In genomic region chr7:120865100-120865499, GRCm38 (mm10) we compare ENCODE assay signal across 8 mouse cellular contexts. TPM values are rescaled to one million over a fixed set of nuclear protein-coding genes. Genes with fewer than 3 reads are reported as not detected.
DNase-seq lines count a peak whose midpoint lies in the region; ATAC-seq lines count a peak whose summit lies in the region.

No protein-coding gene starts in this region.

- no peaks in the 10 kb centered on the region for H3K27me3 ChIP-seq in embryonic facial prominence, embryonic 15.5 days
- no peaks in the 10 kb centered on the region for H3K27me3 ChIP-seq in limb, embryonic 13.5 days
- H3K27me3 ChIP-seq in midbrain, embryonic 12.5 days: no peaks in the 10 kb centered on the region
- H3K27me3 ChIP-seq in stomach, embryonic 16.5 days (ENCODE audit: control insufficient read depth, insufficient read depth, low read length): no peaks in the 10 kb centered on the region

- H3K27ac ChIP-seq in embryonic facial prominence, embryonic 15.5 days (replicated peaks): peak overlapping the region; percentile 79
- H3K27ac ChIP-seq in limb, embryonic 13.5 days: no peak overlapping the region; the same call in 1 of the 2 replicates
- H3K27ac ChIP-seq in midbrain, embryonic 12.5 days (replicated peaks): peak overlapping the region; percentile 69; the same call in 1 of the 2 replicates
- H3K27ac ChIP-seq in stomach, embryonic 16.5 days (ENCODE audit: low read length): peak overlapping the region; percentile 97

- peak overlapping the region; percentile 18; the same call in 1 of the 2 replicates for H3K4me2 ChIP-seq in embryonic facial prominence, embryonic 15.5 days (replicated peaks)
- H3K4me2 ChIP-seq in limb, embryonic 13.5 days (replicated peaks): peak overlapping the region; percentile 31
- peak overlapping the region; percentile 19; the same call in 1 of the 2 replicates for H3K4me2 ChIP-seq in midbrain, embryonic 12.5 days (replicated peaks)
- peak overlapping the region; percentile 43 for H3K4me2 ChIP-seq in stomach, embryonic 16.5 days (ENCODE audit: low read depth, low read length)

- no peak overlapping the region for H3K4me3 ChIP-seq in embryonic facial prominence, embryonic 15.5 days (replicated peaks)
- H3K4me3 ChIP-seq in limb, embryonic 13.5 days: no peak overlapping the region
- H3K4me3 ChIP-seq in midbrain, embryonic 12.5 days: no peak overlapping the region
- H3K4me3 ChIP-seq in stomach, embryonic 16.5 days (replicated peaks; ENCODE audit: low read length): no peak overlapping the region

- DNase-seq in heart, adult 11 months: peak; percentile 96
- DNase-seq in heart, postnatal 25 days (ENCODE audit: low spot score): no peak
- DNase-seq in heart, postnatal 36 days: peak; percentile 52 to 54

- H3K36me3 ChIP-seq in embryonic facial prominence, embryonic 15.5 days: peaks cover under 1% of the 10 kb centered on the region
- no peaks in the 10 kb centered on the region for H3K36me3 ChIP-seq in limb, embryonic 13.5 days
- H3K36me3 ChIP-seq in midbrain, embryonic 12.5 days: peaks cover 2% of the 10 kb centered on the region; the same call in 1 of the 2 replicates
- H3K36me3 ChIP-seq in stomach, embryonic 16.5 days (ENCODE audit: control insufficient read depth, insufficient read depth, low read length): no peaks in the 10 kb centered on the region

- H3K9me3 ChIP-seq in embryonic facial prominence, embryonic 15.5 days (replicated peaks): no peaks in the 10 kb centered on the region
- no peaks in the 10 kb centered on the region for H3K9me3 ChIP-seq in limb, embryonic 13.5 days
- H3K9me3 ChIP-seq in midbrain, embryonic 12.5 days: no peaks in the 10 kb centered on the region
- no peaks in the 10 kb centered on the region for H3K9me3 ChIP-seq in stomach, embryonic 16.5 days (replicated peaks; ENCODE audit: control insufficient read depth, low read length)

- peak; percentile 81 for ATAC-seq in embryonic facial prominence, embryonic 15.5 days (ENCODE audit: insufficient number of reproducible peaks, low FRiP score, low TSS enrichment, low read depth)
- ATAC-seq in limb, embryonic 13.5 days (ENCODE audit: low FRiP score, low read depth): peak; percentile 71
- peak; percentile 89 for ATAC-seq in midbrain, embryonic 12.5 days (ENCODE audit: low FRiP score, low read depth)
- ATAC-seq in stomach, embryonic 16.5 days (ENCODE audit: insufficient read depth, low FRiP score): peak; percentile 93
- no peak for ATAC-seq in activated CD4-positive, CD25-positive, alpha-beta regulatory T cell, adult 4 months

- H3K9ac ChIP-seq in embryonic facial prominence, embryonic 15.5 days: no peak overlapping the region
- no peak overlapping the region for H3K9ac ChIP-seq in limb, embryonic 13.5 days
- H3K9ac ChIP-seq in midbrain, embryonic 12.5 days (replicated peaks): no peak overlapping the region
- no peak overlapping the region for H3K9ac ChIP-seq in stomach, embryonic 16.5 days (ENCODE audit: low read length)

- intact Hi-C loops in heart, postnatal 25 days (cut with DNase I): loop anchor here (2.0 kb wide), 1 partner anchor 20 kb away; no protein-coding TSS in a partner anchor
- intact Hi-C loops in heart, postnatal 36 days (cut with DNase I): no loop called here

- H3K4me1 ChIP-seq in embryonic facial prominence, embryonic 15.5 days: peaks cover 77% of the 10 kb centered on the region
- peaks cover 90% of the 10 kb centered on the region for H3K4me1 ChIP-seq in limb, embryonic 13.5 days
- H3K4me1 ChIP-seq in midbrain, embryonic 12.5 days: peaks cover 56% of the 10 kb centered on the region
- peaks cover 86% of the 10 kb centered on the region for H3K4me1 ChIP-seq in stomach, embryonic 16.5 days (ENCODE audit: control insufficient read depth, insufficient read depth, low read length)

- 6% methylated on average over 7 of the region's 7 CpGs for WGBS in embryonic facial prominence, embryonic 15.5 days
- 6% methylated on average over 7 of the region's 7 CpGs for WGBS in limb, embryonic 13.5 days
- 9% methylated on average over 7 of the region's 7 CpGs for WGBS in midbrain, embryonic 12.5 days
- WGBS in stomach, embryonic 16.5 days: 2% methylated on average over 7 of the region's 7 CpGs

RNA-seq across cellular contexts. Expression of gene Eef2k, which starts 22.5 kb away (rescaled TPM):
- total RNA-seq in heart, postnatal 25 days (2021): 10 to 100 TPM; 27.7 to 32.5 TPM
- 65.2 and 75.4 TPM in 2 replicates for polyA plus RNA-seq in embryonic facial prominence, embryonic 15.5 days (2015; fragmentation: Nextera tagmentation; extraction: Ambion mirVana)
- total RNA-seq in heart, postnatal 36 days (2021): 10 to 100 TPM; 34.3 TPM
- 33.3 and 36.3 TPM in 2 replicates for polyA plus RNA-seq in limb, embryonic 13.5 days (2015; fragmentation: Nextera tagmentation; extraction: Ambion mirVana)
- polyA plus RNA-seq in midbrain, embryonic 12.5 days (2016; fragmentation: Nextera tagmentation; extraction: Ambion mirVana): 27.9 and 29.6 TPM in 2 replicates
- 76.0 and 80.6 TPM in 2 replicates for polyA plus RNA-seq in stomach, embryonic 16.5 days (2015; fragmentation: Nextera tagmentation; extraction: Ambion mirVana)
- polyA plus RNA-seq in activated CD4-positive, CD25-positive, alpha-beta regulatory T cell, adult 4 months (2017; shearing (Covaris generic)): 1 to 10 TPM; 2.0 to 4.1 TPM

RNA-seq across cellular contexts. Expression of gene Polr3e, which starts 52.4 kb away (rescaled TPM):
- 1 to 10 TPM; 8.2 to 8.7 TPM for total RNA-seq in heart, postnatal 25 days (2021)
- polyA plus RNA-seq in embryonic facial prominence, embryonic 15.5 days (2015; fragmentation: Nextera tagmentation; extraction: Ambion mirVana): 34.1 and 35.1 TPM in 2 replicates
- 10 to 100 TPM in 1 of 2 experiments, 1 to 10 TPM in 1; 8.2 to 10.5 TPM for total RNA-seq in heart, postnatal 36 days (2021)
- polyA plus RNA-seq in limb, embryonic 13.5 days (2015; fragmentation: Nextera tagmentation; extraction: Ambion mirVana): 40.0 and 41.9 TPM in 2 replicates
- 31.4 and 33.2 TPM in 2 replicates for polyA plus RNA-seq in midbrain, embryonic 12.5 days (2016; fragmentation: Nextera tagmentation; extraction: Ambion mirVana)
- polyA plus RNA-seq in stomach, embryonic 16.5 days (2015; fragmentation: Nextera tagmentation; extraction: Ambion mirVana): 33.8 and 34.0 TPM in 2 replicates
- 10 to 100 TPM; 10.8 to 12.3 TPM for polyA plus RNA-seq in activated CD4-positive, CD25-positive, alpha-beta regulatory T cell, adult 4 months (2017; shearing (Covaris generic))

RNA-seq across cellular contexts. Expression of gene Gm5737, which starts 52.9 kb away (rescaled TPM):
- not detected for total RNA-seq in heart, postnatal 25 days (2021)
- polyA plus RNA-seq in embryonic facial prominence, embryonic 15.5 days (2015; fragmentation: Nextera tagmentation; extraction: Ambion mirVana): not detected in 2 replicates
- total RNA-seq in heart, postnatal 36 days (2021): under 1 TPM in 1 of 2 experiments, not detected in 1; 0.27 TPM
- not detected in 2 replicates for polyA plus RNA-seq in limb, embryonic 13.5 days (2015; fragmentation: Nextera tagmentation; extraction: Ambion mirVana)
- polyA plus RNA-seq in midbrain, embryonic 12.5 days (2016; fragmentation: Nextera tagmentation; extraction: Ambion mirVana): not detected in 2 replicates
- not detected in 2 replicates for polyA plus RNA-seq in stomach, embryonic 16.5 days (2015; fragmentation: Nextera tagmentation; extraction: Ambion mirVana)
- not detected for polyA plus RNA-seq in activated CD4-positive, CD25-positive, alpha-beta regulatory T cell, adult 4 months (2017; shearing (Covaris generic))
